Mouse (Mus musculus) heart, postnatal 10 days (tissue): Measurements from ENCODE around the gene Creb5. TPM values are rescaled to one million over a fixed set of nuclear protein-coding genes. Genes with fewer than 3 reads are reported as not detected.
A peak's percentile ranks its signal among the peaks of the same experiment; 100 is the strongest.

ENCODE experiments used
- DNase-seq, 2 experiments: peaks; one replicate each; pipeline ENCODE4 v3.0.0; 2021
- intact Hi-C: fragments of 180-260 bp; cut with DNase I; formaldehyde crosslinking; loops from one replicate; pipeline ENCODE4 v1.15.1; 2025
- total RNA-seq, 2 experiments: library from RNA; stranded (reverse); gene quantifications; 2 replicates each; pipeline ENCODE4 v1.2.3; 2021

Creb5 gene
- total RNA-seq, 2 experiments from 2014 or later, result 26.2 to 30.8 TPM

DNA sequence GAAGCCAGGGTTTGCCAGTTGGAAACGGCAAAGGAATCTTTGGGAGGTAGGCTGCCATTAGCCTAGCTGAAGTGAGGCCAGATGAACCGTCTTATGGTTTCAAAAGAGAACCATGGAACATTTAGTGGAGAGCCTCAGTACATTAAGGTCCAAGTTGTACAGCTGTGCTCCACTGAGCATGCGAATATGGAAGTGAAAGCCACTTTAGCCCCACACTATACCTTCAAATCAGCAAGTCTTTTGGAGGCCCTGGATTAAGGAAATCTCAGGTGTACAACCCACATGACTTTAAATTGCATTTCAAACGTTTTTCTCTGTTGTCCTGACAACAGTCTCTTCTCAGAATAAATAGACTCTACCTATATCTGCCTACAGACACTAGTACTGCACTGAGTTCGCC is 379.4 kb downstream of the Creb5 start:
- intact Hi-C loops, result no loop called here
- DNase-seq, result no peak

DNA sequence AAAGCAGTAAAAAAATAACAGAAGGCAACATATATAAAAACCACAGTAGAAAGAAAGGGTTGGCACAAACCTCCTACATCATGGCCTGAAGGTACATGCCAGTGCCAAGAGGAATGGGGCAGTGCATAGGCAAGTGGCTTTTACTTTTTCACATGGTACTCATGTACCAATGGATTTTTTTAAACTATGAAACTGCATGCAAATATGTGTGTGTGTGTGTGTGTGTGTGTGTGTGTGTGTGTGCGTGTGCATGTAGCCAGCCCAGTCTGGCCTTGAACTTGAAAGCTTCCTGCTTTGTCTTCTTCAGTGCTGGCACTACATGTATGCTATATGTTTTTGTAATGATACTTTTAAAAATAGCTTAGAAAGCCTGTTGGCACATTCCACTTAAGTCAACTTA is 391.2 kb downstream of the Creb5 start:
- intact Hi-C loops, result no loop called here
- no peak for DNase-seq

DNA sequence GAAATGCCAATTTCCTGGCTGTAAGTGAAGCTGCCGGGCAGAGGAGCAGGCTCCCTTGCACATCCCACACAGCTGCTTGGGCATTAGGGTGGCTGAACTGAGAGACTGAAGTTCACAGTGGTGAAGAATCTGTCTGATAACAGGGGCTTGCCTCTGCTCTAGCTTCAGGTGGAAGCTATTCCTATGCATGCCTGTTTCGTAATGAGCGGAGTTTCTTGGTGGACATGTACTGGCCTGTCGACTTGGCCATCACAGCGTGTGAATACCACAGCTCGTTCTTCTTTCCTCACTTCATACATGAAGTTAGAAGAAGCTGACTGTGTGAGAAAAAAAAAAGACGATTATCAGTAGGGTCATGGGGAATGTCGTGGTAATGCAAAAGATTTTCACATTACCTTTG is 393.0 kb downstream of the Creb5 start:
- intact Hi-C loops, result no loop called here
- DNase-seq, result no peak

DNA sequence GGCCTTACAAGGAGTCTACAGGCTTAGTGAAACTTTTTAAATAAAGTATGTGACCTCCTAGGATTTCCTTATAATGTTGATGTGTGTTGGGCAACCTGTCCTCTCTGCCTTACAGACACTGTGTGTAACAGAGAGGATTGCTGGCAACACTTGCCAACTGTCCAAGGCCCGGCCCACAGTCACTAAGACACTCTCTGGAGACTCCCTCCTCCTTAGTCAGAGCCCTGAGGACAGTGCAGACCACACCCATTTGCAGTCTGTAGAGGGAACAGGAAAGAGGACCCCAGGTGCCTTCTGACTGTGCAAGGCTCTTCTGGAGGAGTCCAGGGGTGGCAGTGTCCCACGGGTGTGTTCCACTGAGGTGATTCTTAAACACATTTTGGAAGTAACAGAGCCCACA is 397.3 kb downstream of the Creb5 start:
- intact Hi-C loops, result no loop called here
- no peak for DNase-seq

DNA sequence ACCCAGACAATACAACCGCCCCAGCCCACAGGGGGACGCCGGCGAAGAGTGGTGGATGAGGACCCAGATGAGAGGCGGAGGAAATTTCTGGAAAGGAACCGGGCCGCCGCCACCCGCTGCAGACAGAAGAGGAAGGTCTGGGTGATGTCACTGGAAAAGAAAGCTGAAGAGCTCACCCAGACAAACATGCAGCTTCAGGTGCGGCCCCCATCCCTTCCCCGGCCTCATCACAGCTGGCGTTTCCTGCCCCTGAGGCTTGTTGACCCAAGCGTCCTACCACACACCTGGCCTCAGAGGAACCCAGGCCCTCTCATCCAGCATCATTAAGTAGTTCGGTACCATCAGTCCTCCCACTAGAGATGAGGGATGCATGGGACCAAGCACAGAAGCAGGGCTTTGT is 398.3 kb downstream of the Creb5 start:
- intact Hi-C loops, result no loop called here
- no peak for DNase-seq

DNA sequence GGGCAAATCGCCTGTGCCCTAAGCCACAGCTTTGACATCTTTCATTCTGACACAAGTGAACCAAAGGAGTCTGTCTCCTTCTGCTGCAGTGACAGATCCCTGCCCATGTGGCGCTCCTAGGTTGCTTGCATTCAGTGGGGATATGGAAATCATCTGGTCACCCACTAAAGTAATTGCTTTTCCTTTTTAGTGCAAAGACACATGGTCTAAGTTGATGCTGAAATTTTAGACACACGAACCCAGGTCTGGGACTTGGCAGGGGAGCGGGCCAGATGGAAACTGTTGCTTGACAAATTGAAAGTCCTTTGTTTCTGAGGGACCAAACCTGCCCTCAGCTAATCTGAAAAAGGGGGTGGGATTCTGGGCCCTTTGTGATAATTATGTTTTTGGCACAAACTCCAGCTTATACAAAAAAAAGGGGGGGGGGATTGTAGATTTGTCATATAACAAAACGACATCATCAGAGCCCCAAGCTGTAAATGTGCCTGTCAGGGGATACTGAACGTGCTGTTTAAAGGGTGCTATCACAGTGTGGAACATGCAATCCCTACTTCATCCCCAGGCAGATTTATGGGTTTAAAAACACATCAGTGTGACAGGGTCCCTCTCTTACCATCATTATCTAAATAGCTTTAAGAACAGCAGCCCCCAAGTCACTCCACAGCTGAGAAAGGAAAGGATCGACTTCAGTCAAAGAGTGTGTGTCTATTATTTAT is 401.9 kb downstream of the Creb5 start:
- no peak for DNase-seq
- intact Hi-C loops, result no loop called here

DNA sequence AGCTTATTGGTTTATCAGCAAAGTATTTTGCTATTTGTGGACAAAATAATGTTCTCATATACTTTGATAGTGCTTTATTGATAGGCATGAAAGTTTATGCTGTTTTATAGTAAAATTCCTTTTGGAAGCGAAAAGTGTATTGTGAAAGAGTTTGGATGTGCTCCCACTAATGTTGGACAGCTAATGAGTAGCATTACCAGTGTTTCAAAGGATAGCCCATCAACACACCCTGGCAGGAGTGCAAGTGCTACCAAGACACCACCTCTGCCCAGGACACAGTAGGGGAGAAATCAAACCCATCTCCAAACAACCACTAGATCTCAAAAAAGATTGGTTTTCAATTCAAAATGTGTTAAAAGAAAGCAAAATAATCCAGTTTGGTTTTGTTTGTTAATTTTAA is 403.9 kb downstream of the Creb5 start:
- DNase-seq, result no peak
- intact Hi-C loops, result no loop called here

DNA sequence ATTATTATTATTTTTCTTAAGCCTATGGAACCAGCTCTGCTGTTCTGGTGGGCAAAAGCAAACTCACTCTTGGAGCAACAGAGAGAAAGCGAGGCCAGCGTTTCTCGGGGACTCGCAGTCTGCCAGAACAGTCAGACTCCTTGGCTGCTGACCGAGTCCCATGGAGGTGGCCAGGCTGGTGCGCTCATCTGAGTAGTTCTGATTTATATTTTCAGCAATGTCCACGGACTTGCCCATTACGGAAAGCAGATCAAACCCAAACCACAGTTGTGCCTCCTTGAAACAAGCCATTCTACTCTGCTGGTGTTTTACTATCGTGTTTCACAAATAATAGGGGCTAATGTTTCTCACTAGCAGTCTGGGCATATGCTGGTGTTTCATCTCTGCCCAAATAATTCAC is 408.1 kb downstream of the Creb5 start:
- DNase-seq, result no peak
- intact Hi-C loops, result no loop called here

DNA sequence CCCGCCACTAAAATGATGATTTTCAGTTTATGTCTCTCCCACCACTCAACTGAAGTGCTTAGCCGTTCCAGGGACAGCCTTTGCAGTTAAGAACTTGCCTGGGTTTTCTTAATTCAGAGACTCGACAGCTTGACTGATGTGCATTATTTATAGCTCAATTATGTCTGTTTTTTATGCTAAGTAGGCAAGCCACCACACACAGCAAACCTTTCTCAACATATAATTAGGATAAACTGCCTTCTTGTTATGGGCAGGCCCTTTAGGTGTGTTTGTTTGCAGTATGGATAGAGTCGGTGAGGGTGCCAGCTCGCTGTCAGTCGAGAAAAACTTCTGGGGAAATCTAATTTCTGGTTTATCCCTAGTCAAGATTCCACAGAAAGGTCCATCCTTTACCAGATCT is 409.4 kb downstream of the Creb5 start:
- intact Hi-C loops, result no loop called here
- no peak for DNase-seq

DNA sequence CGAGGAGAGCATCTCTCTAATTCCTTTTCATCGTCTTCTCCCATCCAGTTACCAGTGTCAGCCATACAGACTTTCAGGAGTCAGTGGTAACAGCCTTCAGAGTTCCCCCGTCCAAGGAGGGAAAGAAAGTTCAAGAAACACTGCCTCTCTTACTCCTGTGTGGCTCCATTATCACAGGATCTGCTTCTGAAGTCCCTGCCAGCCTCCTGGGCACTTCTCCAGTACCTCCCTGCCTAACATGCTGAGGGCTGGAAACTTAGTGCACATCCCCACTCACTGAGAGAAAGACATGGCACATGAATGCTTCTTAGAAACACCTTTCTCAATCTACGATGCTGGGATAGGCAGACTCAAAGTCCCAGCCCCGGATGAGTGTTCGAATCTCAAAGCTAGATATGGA is 409.9 kb downstream of the Creb5 start:
- intact Hi-C loops, result no loop called here
- no peak for DNase-seq

DNA sequence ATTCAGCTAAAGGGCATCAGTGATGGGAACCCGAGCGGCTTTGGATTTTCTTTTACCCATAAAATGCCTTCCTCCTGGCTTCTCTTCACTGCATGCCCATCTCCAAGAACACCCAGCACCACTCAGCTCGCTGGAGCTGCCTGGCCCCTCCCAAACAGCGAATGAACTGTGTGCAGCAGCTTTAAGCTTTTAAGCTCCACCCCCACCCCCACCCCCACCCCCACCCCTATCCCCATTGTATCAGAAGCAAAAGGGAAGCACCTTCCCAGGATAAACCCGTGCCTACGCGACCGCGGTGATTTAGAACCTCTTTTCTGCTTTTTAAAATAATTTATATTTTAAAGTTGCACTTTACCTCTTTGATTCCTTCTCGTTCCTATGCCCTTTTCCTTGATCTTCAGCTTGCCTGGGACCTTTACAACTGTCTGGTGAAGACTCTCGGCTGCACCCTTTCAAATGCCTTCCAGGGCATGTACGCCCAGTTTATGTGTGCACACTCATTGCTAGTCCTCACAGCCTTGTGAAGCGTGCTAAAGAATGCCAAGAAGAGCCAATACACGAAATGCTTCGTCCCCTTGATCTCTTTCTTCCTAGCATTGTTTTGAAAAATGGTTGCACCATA is 411.2 kb downstream of the Creb5 start:
- intact Hi-C loops, result no loop called here
- no peak for DNase-seq

DNA sequence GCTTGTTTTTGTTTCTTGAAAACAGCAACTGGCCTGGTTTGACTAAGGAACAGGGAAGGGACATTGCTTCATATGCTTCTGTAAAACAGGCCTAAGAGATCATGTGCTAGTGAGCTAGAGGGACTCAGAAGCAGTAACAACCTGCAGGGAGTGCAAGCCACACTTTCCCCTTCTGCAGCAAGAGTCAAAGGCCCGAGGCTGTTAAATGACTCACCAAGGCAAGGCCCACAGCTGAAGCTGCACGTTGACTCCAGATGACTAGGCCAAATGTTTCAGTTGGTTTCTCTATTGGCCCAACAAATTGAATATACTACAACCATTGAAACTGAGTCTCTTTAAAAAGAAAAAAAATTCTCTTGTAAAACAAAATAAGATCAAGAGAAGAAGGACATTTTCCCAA is 417.4 kb downstream of the Creb5 start:
- intact Hi-C loops, result no loop called here
- no peak for DNase-seq

DNA sequence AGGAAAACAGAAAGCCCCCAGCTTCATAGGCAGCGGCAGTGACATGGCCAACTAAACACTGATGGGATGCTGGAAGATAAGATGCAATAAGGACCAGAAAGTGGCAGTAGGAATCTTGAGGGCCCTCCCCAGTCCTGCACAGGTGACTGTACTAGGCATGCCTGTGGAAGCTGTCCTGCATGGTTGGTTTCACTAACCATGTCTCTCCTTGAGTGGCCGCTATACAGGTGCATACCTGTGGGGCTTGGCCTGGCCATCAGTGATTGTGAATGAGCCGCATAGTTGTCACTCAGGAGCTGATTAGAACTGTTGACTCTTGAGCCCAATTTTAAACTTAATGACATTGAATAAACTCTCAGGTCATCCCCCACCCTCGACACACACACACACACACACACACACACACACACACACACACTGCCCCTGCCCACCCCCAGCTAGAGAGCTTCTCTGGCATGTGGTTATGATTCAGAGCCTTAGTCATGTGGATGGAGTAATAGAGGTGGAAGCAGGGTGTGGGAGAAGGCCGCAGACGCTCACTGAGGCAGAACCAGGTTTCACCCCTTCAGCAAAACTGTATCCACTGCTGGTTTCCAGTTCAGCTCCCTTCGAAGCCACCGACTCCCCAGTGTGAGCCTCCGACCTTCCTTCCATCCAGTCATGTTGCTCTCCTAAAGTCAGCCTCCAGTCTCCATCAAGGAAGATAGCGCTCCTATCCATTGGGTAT is 419.7 kb downstream of the Creb5 start:
- DNase-seq, result no peak
- intact Hi-C loops, result no loop called here

DNA sequence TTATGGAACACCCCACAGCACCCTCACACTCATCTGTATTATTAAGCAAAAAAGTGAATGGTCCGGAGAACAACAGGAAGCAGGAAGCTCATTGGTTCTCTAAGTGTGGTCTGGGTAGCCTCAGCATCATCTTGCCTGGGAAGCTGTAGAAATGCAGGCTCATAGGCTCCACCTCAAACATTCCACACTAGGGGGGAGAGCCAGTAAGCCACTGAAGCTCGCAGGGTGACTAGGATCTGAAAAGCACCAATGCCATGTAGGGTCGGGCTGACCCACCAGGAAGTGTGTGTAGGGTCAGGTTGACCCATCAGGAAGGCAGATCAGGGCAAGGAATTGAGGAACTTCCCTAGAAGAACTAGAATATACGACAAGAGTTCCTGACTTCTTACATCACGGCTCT is 420.7 kb downstream of the Creb5 start:
- intact Hi-C loops, result no loop called here
- no peak for DNase-seq

DNA sequence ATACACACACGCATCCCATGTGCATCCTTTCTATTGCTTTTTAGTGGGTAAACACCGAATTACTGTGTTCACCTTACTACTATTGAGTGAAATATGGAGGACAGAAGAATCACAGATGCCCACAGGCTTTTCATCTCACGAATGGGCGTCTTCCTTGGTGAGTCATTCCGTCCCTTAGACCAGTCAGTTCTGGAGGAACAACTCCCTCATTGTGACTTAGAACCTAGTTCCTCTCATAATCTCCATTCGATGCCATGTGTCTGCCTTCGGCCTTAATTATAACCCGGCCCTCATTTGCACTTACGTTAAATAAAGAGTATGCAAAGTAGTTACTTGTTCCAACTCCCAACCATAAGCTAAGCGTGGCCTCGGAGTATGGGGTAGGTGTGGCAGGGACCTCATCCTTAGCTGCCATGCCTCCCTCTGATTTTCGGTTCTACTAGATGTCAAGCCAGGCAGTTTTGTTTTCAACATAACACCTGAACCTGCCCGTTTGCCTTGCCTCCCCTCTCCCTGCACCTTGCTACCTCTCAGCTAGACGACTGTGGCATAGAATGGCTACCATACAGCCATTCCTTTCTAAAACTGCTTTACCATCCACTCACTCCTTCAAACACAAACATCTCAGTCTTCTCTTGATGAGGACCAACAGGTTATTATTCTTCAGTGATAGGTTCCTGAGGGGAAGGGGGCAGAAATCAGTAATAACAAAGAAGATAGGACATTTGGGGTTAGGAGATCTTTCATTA is 422.8 kb downstream of the Creb5 start:
- no peak for DNase-seq

DNA sequence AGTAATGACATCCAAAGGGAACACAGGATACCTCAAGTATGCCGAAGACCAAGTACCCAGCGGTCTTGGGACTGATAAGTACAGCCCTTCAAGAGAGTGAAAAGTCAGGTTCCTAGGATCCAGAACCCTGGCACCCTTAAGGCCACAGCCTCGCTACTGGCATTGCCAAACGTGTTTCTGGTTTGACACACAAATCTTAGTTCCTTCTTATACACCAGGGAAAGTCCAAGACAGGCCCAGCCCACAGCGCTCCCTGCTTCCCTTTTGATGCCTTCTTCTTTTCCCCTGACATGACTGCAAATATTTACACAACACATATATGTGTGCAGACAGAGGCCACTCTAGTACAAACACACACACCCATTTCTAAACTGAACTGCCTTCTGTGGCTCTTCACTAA is 423.5 kb downstream of the Creb5 start:
- intact Hi-C loops, result no loop called here
- no peak for DNase-seq

More for the DNA sequence above, 422.8 kb downstream of the Creb5 start:
- intact Hi-C loops, result no loop called here

DNA sequence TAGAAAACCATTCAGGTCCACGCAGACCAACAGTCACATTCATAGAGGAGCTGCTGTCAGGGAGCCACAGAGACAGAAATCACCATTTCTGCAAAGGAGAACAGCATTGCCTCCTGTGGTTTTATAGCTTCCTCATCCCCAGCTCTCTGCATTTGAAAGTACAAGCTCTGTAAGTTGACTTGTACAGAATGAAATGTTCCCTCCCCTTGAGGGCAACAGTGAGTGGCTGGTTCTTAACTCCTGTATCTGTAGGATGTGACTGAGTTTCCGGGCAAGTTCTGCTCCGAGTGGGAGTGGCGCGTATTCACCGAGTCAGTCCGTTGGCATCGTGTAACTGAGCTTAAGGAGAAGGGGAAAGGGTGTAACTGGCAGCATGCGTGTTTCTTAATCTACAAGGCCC is 426.1 kb downstream of the Creb5 start:
- intact Hi-C loops, result no loop called here

DNA sequence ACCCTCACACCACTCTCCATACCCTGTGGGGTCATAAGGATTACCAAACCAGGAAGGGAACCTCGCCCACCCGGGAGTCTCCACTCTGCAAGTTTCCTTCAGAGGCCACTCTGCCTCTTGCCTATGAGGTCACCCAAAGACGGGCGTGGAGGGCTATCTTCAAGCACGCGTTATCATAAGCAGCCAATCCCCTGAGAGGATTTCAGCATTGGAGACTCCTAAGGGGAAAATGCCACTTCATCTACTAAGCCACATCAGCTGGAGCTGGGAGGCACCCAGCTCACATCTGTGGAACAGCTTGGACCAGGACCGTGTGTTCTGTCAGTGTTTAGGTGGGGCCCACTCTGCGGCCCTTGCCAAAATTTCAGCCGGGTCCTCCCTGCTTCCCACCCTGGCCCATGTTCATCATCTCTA is 427.8 kb downstream of the Creb5 start:
- DNase-seq, result peak; percentile 62 to 64

More for the DNA sequence above, 426.1 kb downstream of the Creb5 start:
- no peak for DNase-seq

DNA sequence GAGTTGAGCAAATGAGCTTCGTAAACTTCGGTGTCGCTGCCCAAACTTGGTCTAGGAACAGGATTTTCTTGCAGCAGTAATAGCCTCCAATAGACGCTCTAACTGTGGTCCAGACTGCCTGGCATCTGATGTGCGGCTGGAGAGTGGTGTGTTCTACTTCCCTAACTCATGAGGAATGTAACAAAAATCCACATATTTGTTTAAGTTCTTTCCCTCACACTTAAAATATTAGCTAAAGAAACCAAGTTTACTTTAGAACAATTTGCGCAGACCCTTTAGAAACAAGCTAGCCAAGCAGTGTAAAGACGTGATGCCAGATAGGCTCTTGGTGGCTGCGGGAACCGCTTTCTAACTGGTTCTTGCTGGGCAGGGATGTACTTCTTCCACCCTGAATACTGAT is 428.9 kb downstream of the Creb5 start:
- intact Hi-C loops, result no loop called here
- no peak for DNase-seq

More for the DNA sequence above, 427.8 kb downstream of the Creb5 start:
- intact Hi-C loops, result no loop called here

DNA sequence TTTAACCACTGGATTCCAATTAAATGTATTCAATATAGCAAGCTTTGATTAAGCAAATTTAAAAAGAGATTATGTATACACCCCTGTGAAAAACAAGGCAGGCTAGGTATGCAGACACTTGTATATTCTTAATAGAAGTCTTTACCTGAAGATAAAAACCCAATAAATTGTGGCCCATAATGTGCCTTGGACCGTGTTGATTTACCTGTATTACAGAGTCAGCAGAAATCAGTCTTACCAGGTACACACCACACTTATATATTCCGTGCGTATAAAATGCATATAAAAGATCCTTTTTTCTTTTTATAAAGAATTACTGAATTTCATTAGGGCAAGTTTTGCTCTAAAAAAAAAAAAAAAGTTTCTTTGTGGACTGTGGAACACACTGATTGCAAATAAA is 432.9 kb downstream of the Creb5 start:
- DNase-seq, result no peak
- intact Hi-C loops, result loop anchor here (5.0 kb wide), 1 partner anchor 353 kb away; no protein-coding TSS in a partner anchor

DNA sequence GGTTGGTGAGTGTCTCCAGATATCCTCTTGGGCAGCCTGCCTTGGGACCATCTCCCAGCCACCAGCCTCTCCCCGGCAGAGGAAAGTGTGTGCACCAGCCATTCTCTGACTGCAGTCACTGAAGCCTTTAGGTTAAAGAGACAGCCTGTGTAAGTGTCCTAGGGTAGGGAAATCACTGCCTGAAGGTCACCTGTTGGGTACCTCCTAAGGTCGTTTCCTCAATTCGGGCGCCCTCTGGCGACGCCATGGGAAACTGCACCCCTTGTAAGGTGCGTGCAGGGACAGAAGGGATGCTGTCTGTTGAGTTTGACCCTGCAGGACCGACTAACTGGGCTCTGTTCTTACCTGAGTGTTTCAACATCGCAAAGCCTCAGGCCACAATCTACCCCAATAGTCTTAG is 434.5 kb downstream of the Creb5 start:
- peak; percentile 75 to 82 for DNase-seq
- intact Hi-C loops, result loop anchor here (1.0 to 5.0 kb wide), 4 partner anchors 179 to 504 kb away; no protein-coding TSS in a partner anchor
